ENCODE assay signal across 13 mouse cellular contexts in genomic region chr14:46077406-46078131, GRCm38 (mm10).
DNase-seq lines count a peak whose midpoint lies in the region; ATAC-seq and TF ChIP-seq lines count a peak whose summit lies in the region.
"Had no signal": no experiment of that assay in that cellular context is flagged by ENCODE, and none has a peak within 500 bp of the region (broad histone marks: within the 10 kb centered on the region; RNA-seq: fewer than 3 reads in every experiment).

No protein-coding gene starts in this region.

- WGBS in hindbrain, embryonic 12.5 days, result 84% methylated on average over 11 of the region's 11 CpGs
- WGBS in hindbrain, embryonic 11.5 days, result 86% methylated on average over 11 of the region's 11 CpGs
- WGBS in forebrain, embryonic 13.5 days, result 61% methylated on average over 11 of the region's 11 CpGs
- 75% methylated on average over 11 of the region's 11 CpGs for WGBS in hindbrain, postnatal 0 days
- WGBS in midbrain, postnatal 0 days, result 77% methylated on average over 11 of the region's 11 CpGs
- 71% methylated on average over 11 of the region's 11 CpGs for WGBS in heart, embryonic 11.5 days (ENCODE audit: insufficient replicate concordance)
- 76% methylated on average over 11 of the region's 11 CpGs for WGBS in kidney, embryonic 16.5 days

- no peak overlapping the region for H3K27ac ChIP-seq in hindbrain, embryonic 12.5 days
- H3K27ac ChIP-seq in hindbrain, embryonic 11.5 days (ENCODE audit: low read depth, low read length), result no peak overlapping the region
- H3K27ac ChIP-seq in forebrain, embryonic 13.5 days, result no peak overlapping the region
- no peak overlapping the region for H3K27ac ChIP-seq in hindbrain, postnatal 0 days
- H3K27ac ChIP-seq in midbrain, postnatal 0 days (ENCODE audit: low read depth, low read length), result no peak overlapping the region
- no peak overlapping the region for H3K27ac ChIP-seq in heart, embryonic 11.5 days (ENCODE audit: low read depth, low read length)
- H3K27ac ChIP-seq in kidney, embryonic 16.5 days (ENCODE audit: low read length), result no peak overlapping the region
- H3K27ac ChIP-seq: layer of hippocampus, adult 2 months; liver, embryonic 15.5 days; stomach, embryonic 15.5 days had no signal

- no peak for DNase-seq in hindbrain, embryonic 11.5 days (ENCODE audit: low spot score)
- DNase-seq in hindbrain, postnatal 0 days (ENCODE audit: low spot score), result peak; percentile 39
- DNase-seq in midbrain, postnatal 0 days (ENCODE audit: low spot score), result peak; percentile 49
- DNase-seq in adipocyte (ENCODE audit: low spot score), result no peak
- DNase-seq: thymus, postnatal 14 days had no signal

- 0 out of 2 replicates have a peak, but pooled peaks cover 2% of the 10 kb centered on the region for H3K9me3 ChIP-seq in hindbrain, embryonic 12.5 days (replicated peaks)
- no peaks in the 10 kb centered on the region for H3K9me3 ChIP-seq in hindbrain, embryonic 11.5 days (ENCODE audit: control insufficient read depth, low read length)
- no peaks in the 10 kb centered on the region for H3K9me3 ChIP-seq in forebrain, embryonic 13.5 days (replicated peaks)
- no peaks in the 10 kb centered on the region for H3K9me3 ChIP-seq in hindbrain, postnatal 0 days (ENCODE audit: low read length)
- no peaks in the 10 kb centered on the region for H3K9me3 ChIP-seq in midbrain, postnatal 0 days (ENCODE audit: low read length)
- H3K9me3 ChIP-seq in heart, embryonic 11.5 days (replicated peaks; ENCODE audit: control insufficient read depth, low read length), result no peaks in the 10 kb centered on the region
- H3K9me3 ChIP-seq in kidney, embryonic 16.5 days (ENCODE audit: low read length), result no peaks in the 10 kb centered on the region
- H3K9me3 ChIP-seq: liver, embryonic 15.5 days; stomach, embryonic 15.5 days had no signal

- no peak for TF ChIP-seq CTCF in hindbrain, postnatal 0 days (IDR thresholded peaks at IDR 0.05; ENCODE audit: low read depth)
- no peak for TF ChIP-seq CTCF in midbrain, postnatal 0 days (IDR thresholded peaks at IDR 0.05)

- H3K36me3 ChIP-seq in hindbrain, embryonic 12.5 days, result no peaks in the 10 kb centered on the region
- H3K36me3 ChIP-seq in hindbrain, embryonic 11.5 days (ENCODE audit: control insufficient read depth, insufficient read depth, low read length), result no peaks in the 10 kb centered on the region
- no peaks in the 10 kb centered on the region for H3K36me3 ChIP-seq in forebrain, embryonic 13.5 days (ENCODE audit: poor library complexity, severe bottlenecking)
- H3K36me3 ChIP-seq in hindbrain, postnatal 0 days (ENCODE audit: insufficient read depth, low read length), result no peaks in the 10 kb centered on the region
- H3K36me3 ChIP-seq in midbrain, postnatal 0 days (ENCODE audit: insufficient read depth, low read length), result no peaks in the 10 kb centered on the region
- H3K36me3 ChIP-seq in heart, embryonic 11.5 days (ENCODE audit: control insufficient read depth, insufficient read depth, low read length), result no peaks in the 10 kb centered on the region
- no peaks in the 10 kb centered on the region for H3K36me3 ChIP-seq in kidney, embryonic 16.5 days (ENCODE audit: insufficient read depth, low read length)
- H3K36me3 ChIP-seq: liver, embryonic 15.5 days; stomach, embryonic 15.5 days had no signal

- H3K9ac ChIP-seq in hindbrain, embryonic 12.5 days, result no peak overlapping the region
- no peak overlapping the region for H3K9ac ChIP-seq in hindbrain, embryonic 11.5 days (ENCODE audit: low read depth, low read length)
- H3K9ac ChIP-seq in forebrain, embryonic 13.5 days, result no peak overlapping the region
- no peak overlapping the region for H3K9ac ChIP-seq in hindbrain, postnatal 0 days (replicated peaks; ENCODE audit: low read length)
- H3K9ac ChIP-seq in midbrain, postnatal 0 days (replicated peaks; ENCODE audit: low read length, poor library complexity, severe bottlenecking), result no peak overlapping the region
- no peak overlapping the region for H3K9ac ChIP-seq in heart, embryonic 11.5 days (ENCODE audit: low read depth, low read length)
- H3K9ac ChIP-seq in kidney, embryonic 16.5 days (replicated peaks; ENCODE audit: low read length), result no peak overlapping the region
- H3K9ac ChIP-seq: liver, embryonic 15.5 days; stomach, embryonic 15.5 days had no signal

- no peak overlapping the region for H3K4me3 ChIP-seq in hindbrain, embryonic 12.5 days
- no peak overlapping the region for H3K4me3 ChIP-seq in hindbrain, embryonic 11.5 days (ENCODE audit: low read depth, low read length)
- no peak overlapping the region for H3K4me3 ChIP-seq in forebrain, embryonic 13.5 days
- H3K4me3 ChIP-seq in hindbrain, postnatal 0 days (ENCODE audit: low read length), result no peak overlapping the region
- no peak overlapping the region for H3K4me3 ChIP-seq in midbrain, postnatal 0 days (ENCODE audit: low read depth, low read length)
- H3K4me3 ChIP-seq in heart, embryonic 11.5 days (ENCODE audit: low read depth, low read length), result no peak overlapping the region
- H3K4me3 ChIP-seq in kidney, embryonic 16.5 days (ENCODE audit: low read length), result no peak overlapping the region
- H3K4me3 ChIP-seq: erythroblast, embryonic 14.5 days; layer of hippocampus, adult 2 months; liver, embryonic 15.5 days; stomach, embryonic 15.5 days had no signal

- peak; percentile 56; the same call in 1 of the 2 replicates for ATAC-seq in hindbrain, embryonic 12.5 days (ENCODE audit: low FRiP score)
- ATAC-seq in hindbrain, embryonic 11.5 days (ENCODE audit: low FRiP score), result no peak
- ATAC-seq in forebrain, embryonic 13.5 days, result peak; percentile 80; the same call in 1 of the 2 replicates
- ATAC-seq in hindbrain, postnatal 0 days, result peak; percentile 21; the same call in 1 of the 2 replicates
- no peak for ATAC-seq in midbrain, postnatal 0 days (ENCODE audit: low FRiP score)
- no peak for ATAC-seq in heart, embryonic 11.5 days (replicated peaks; ENCODE audit: insufficient number of reproducible peaks, low FRiP score, low TSS enrichment)
- no peak for ATAC-seq in kidney, embryonic 16.5 days (ENCODE audit: low FRiP score, low TSS enrichment)

- H3K27me3 ChIP-seq in hindbrain, embryonic 12.5 days, result no peaks in the 10 kb centered on the region
- no peaks in the 10 kb centered on the region for H3K27me3 ChIP-seq in hindbrain, embryonic 11.5 days (ENCODE audit: control insufficient read depth, insufficient read depth, low read length)
- H3K27me3 ChIP-seq in forebrain, embryonic 13.5 days, result no peaks in the 10 kb centered on the region
- H3K27me3 ChIP-seq in hindbrain, postnatal 0 days (ENCODE audit: insufficient read depth, low read length), result no peaks in the 10 kb centered on the region
- H3K27me3 ChIP-seq in midbrain, postnatal 0 days (ENCODE audit: insufficient read depth, low read length), result no peaks in the 10 kb centered on the region
- H3K27me3 ChIP-seq in heart, embryonic 11.5 days (ENCODE audit: control insufficient read depth, insufficient read depth, low read length), result no peaks in the 10 kb centered on the region
- no peaks in the 10 kb centered on the region for H3K27me3 ChIP-seq in kidney, embryonic 16.5 days (ENCODE audit: insufficient read depth, low read length)
- H3K27me3 ChIP-seq: liver, embryonic 15.5 days; stomach, embryonic 15.5 days had no signal

- no peak overlapping the region for H3K4me2 ChIP-seq in hindbrain, embryonic 12.5 days (replicated peaks)
- no peak overlapping the region for H3K4me2 ChIP-seq in hindbrain, embryonic 11.5 days (replicated peaks; ENCODE audit: low read depth, low read length)
- H3K4me2 ChIP-seq in forebrain, embryonic 13.5 days, result no peak overlapping the region
- no peak overlapping the region for H3K4me2 ChIP-seq in hindbrain, postnatal 0 days (ENCODE audit: low read depth, low read length)
- H3K4me2 ChIP-seq in midbrain, postnatal 0 days (ENCODE audit: low read depth, low read length, poor library complexity, severe bottlenecking), result no peak overlapping the region
- no peak overlapping the region for H3K4me2 ChIP-seq in heart, embryonic 11.5 days
- no peak overlapping the region for H3K4me2 ChIP-seq in kidney, embryonic 16.5 days (replicated peaks; ENCODE audit: low read depth, low read length)
- H3K4me2 ChIP-seq: liver, embryonic 15.5 days; stomach, embryonic 15.5 days had no signal

- no peaks in the 10 kb centered on the region for H3K4me1 ChIP-seq in hindbrain, embryonic 12.5 days
- H3K4me1 ChIP-seq in hindbrain, embryonic 11.5 days (replicated peaks; ENCODE audit: control insufficient read depth, insufficient read depth, low read length), result no peaks in the 10 kb centered on the region
- H3K4me1 ChIP-seq in forebrain, embryonic 13.5 days, result 0 out of 2 replicates have a peak, but pooled peaks cover 6% of the 10 kb centered on the region
- H3K4me1 ChIP-seq in hindbrain, postnatal 0 days (ENCODE audit: insufficient read depth, low read length), result no peaks in the 10 kb centered on the region
- H3K4me1 ChIP-seq in midbrain, postnatal 0 days (ENCODE audit: insufficient read depth, low read length), result no peaks in the 10 kb centered on the region
- no peaks in the 10 kb centered on the region for H3K4me1 ChIP-seq in heart, embryonic 11.5 days (ENCODE audit: control insufficient read depth, insufficient read depth, low read length)
- H3K4me1 ChIP-seq in kidney, embryonic 16.5 days (ENCODE audit: insufficient read depth, low read length), result no peaks in the 10 kb centered on the region
- H3K4me1 ChIP-seq: liver, embryonic 15.5 days; stomach, embryonic 15.5 days had no signal

Comparison
In these comparisons a context has a peak if more than half of its experiments do, and no peak if none do; other contexts are left out.
1. ATAC-seq: peak in hindbrain, embryonic 12.5 days (single experiment), forebrain, embryonic 13.5 days (single experiment) and hindbrain, postnatal 0 days (single experiment); none in hindbrain, embryonic 11.5 days (single experiment), midbrain, postnatal 0 days (single experiment), heart, embryonic 11.5 days (single experiment) and kidney, embryonic 16.5 days (single experiment).
2. DNase-seq: peak in hindbrain, postnatal 0 days (single experiment) and midbrain, postnatal 0 days (single experiment); none in hindbrain, embryonic 11.5 days (single experiment) and adipocyte (single experiment).